Mouse (Mus musculus): ENCODE data around the gene Gm10778. TPM values are rescaled to one million over a fixed set of nuclear protein-coding genes. Genes with fewer than 3 reads are reported as not detected.
A peak's percentile ranks its signal among the peaks of the same experiment; 100 is the strongest.

Gm10778 gene
- polyA plus RNA-seq, 2 experiments: 0.67 to 0.97 TPM

DNA sequence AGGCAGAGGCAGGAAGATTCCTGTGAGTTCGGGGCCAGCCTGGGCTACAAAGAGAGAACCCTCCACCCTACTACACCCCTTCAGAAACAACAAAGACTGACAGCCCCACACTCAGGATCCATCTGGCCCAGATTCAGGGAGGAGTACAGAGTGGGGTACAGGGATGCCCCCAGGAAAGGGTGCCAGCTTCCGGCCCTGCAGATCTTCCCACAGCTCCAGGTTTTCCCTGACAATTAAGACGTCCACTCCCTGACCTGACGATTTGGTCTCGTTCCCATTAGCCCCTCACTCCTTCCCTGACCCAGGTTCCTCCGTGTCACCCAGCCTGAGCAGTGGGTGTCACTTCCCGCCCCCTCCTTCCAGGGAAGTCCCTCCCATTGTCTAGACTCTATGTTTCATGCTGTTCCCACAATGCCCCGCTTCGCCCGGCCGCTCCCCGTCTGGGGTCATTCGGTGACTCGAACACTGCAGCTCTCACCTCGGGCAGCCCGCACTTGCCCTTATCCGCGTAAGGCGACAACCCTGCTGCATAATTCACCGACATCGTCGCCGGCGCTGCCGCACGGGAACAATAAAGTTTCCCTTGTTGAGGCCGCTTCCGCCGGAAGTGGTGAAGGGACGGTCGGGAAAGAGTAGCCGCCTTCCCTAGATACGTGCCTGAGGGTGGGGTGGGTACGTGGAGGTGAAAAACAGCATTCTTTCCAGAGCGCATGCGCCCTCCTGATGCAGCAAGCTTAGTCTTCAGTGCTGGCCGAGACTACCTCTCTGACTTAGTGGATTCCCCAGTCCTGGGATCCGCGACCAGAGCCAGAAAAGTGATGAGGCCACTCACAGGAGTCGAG, 21.6 kb upstream of the Gm10778 start, which contains the start of gene Sirt6:
TSS of gene Sirt6 (minus strand) at position 804 of the 842 bp plus-strand sequence.
- H3K9me3 ChIP-seq (ENCODE audit: control insufficient read depth, low read length): no peaks in the 10 kb centered on the region
- H3K4me2 ChIP-seq (ENCODE audit: low read depth): peak within 1 kb of the TSS; percentile 93
- peak within 1 kb of the TSS; percentile 88 for H3K27ac ChIP-seq
- H3K4me1 ChIP-seq (replicated peaks; ENCODE audit: control insufficient read depth in 2 of 2, insufficient read depth in 2 of 2, low read length in 1 of 2): peaks cover 10 to 18% of the 10 kb centered on the region in 2 experiments
- H3K9ac ChIP-seq (replicated peaks): peak within 1 kb of the TSS; percentile 89
- DNase-seq (ENCODE audit: low read depth in 3 of 3, low spot score in 3 of 3): peak; percentile 89 to 90 (median 89)
- no peak for TF ChIP-seq CTCF (IDR thresholded peaks at IDR 0.05; ENCODE audit: low read depth)
- peak; percentile 69; the same call in 1 of the 2 replicates for TF ChIP-seq EP300 (IDR thresholded peaks at IDR 0.05; ENCODE audit: low read depth)
- ATAC-seq (ENCODE audit: insufficient read depth): peak; percentile 92
- WGBS (ENCODE audit: insufficient replicate concordance): 3% methylated on average over 40 of the region's 40 CpGs
- no peaks in the 10 kb centered on the region for H3K27me3 ChIP-seq (ENCODE audit: control insufficient read depth, insufficient read depth, low read length)
- peak within 1 kb of the TSS; percentile 70 to 90 for H3K4me3 ChIP-seq (ENCODE audit: insufficient read depth in 1 of 2, low read depth in 2 of 2, low read length in 2 of 2)
- no peaks in the 10 kb centered on the region for H3K36me3 ChIP-seq (replicated peaks; ENCODE audit: control insufficient read depth, insufficient read depth, low read depth)

DNA sequence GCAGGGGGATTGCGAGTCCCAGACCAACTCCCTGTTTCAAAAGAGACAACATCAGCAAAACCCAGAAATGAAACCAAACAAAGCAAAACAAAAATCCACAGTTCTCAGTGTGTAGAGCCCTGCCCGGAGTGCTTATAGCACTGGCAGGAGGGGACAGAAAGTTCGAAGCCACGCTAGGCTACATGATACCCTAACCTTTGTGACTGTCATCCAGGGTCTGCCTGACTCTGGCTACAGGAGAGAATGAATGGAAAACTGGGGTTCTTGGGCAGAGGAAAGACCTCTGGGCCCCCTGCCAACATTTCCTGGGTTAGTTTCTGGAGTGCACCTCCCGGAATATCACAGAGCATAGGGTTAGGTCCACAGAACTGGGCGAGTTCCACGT, 21.0 kb upstream of the Gm10778 start:
- H3K27me3 ChIP-seq (ENCODE audit: control insufficient read depth, insufficient read depth, low read length): no peaks in the 10 kb centered on the region
- H3K9me3 ChIP-seq (ENCODE audit: control insufficient read depth, low read length): no peaks in the 10 kb centered on the region
- H3K9ac ChIP-seq (replicated peaks): peak overlapping the region; percentile 89
- H3K27ac ChIP-seq: peak overlapping the region; percentile 88
- H3K36me3 ChIP-seq (replicated peaks; ENCODE audit: control insufficient read depth, insufficient read depth, low read depth): no peaks in the 10 kb centered on the region
- H3K4me2 ChIP-seq (ENCODE audit: low read depth): peak overlapping the region; percentile 93
- peak overlapping the region; percentile 70 to 90 for H3K4me3 ChIP-seq (ENCODE audit: insufficient read depth in 1 of 2, low read depth in 2 of 2, low read length in 2 of 2)
- ATAC-seq (ENCODE audit: insufficient read depth) (peak; percentile 26), DNase-seq (ENCODE audit: low read depth in 3 of 3, low spot score in 3 of 3) (no peak)
- peaks cover 10 to 18% of the 10 kb centered on the region in 2 experiments for H3K4me1 ChIP-seq (replicated peaks; ENCODE audit: control insufficient read depth in 2 of 2, insufficient read depth in 2 of 2, low read length in 1 of 2)
- 53% methylated on average over 7 of the region's 7 CpGs for WGBS (ENCODE audit: insufficient replicate concordance)
- TF ChIP-seq CTCF (IDR thresholded peaks at IDR 0.05; ENCODE audit: low read depth) (no peak), EP300 (IDR thresholded peaks at IDR 0.05; ENCODE audit: low read depth) (no peak)

DNA sequence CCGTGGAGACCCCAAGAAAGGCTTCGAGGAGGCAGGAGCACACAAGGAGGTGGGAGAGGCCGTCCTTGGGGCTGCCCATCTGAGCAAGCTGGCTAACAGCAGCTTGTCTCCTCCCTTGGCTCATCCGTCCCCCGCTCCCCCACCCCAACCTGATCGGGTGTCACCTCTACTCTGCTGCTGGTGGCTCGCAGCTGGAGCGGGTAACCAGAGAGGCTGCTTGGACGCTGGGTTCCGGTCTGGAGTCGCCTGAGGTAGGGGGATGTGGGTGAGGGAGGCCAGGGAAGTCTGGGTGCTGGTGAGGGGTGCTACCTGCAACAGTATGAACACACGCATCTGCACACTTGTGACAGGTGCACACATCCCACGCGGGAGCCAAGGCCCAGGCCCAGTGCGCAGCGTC, 20.5 kb upstream of the Gm10778 start, which contains the start of gene Ankrd24:
TSS of gene Ankrd24 (plus strand) at position 151 of the 400 bp plus-strand sequence.
- Histone ChIP-seq H3K9me3 (ENCODE audit: control insufficient read depth, low read length) (no peaks in the 10 kb centered on the region), H3K4me3 (ENCODE audit: insufficient read depth in 1 of 2, low read depth in 2 of 2, low read length in 2 of 2) (peak within 1 kb of the TSS; percentile 70 to 90), H3K4me2 (ENCODE audit: low read depth) (peak within 1 kb of the TSS; percentile 93), H3K27me3 (ENCODE audit: control insufficient read depth, insufficient read depth, low read length) (no peaks in the 10 kb centered on the region), H3K27ac (peak within 1 kb of the TSS; percentile 88), H3K4me1 (replicated peaks; ENCODE audit: control insufficient read depth in 2 of 2, insufficient read depth in 2 of 2, low read length in 1 of 2) (peaks cover 10 to 19% of the 10 kb centered on the region in 2 experiments), H3K9ac (replicated peaks) (peak within 1 kb of the TSS; percentile 89), H3K36me3 (replicated peaks; ENCODE audit: control insufficient read depth, insufficient read depth, low read depth) (no peaks in the 10 kb centered on the region)
- ATAC-seq (ENCODE audit: insufficient read depth): no peak
- TF ChIP-seq CTCF (IDR thresholded peaks at IDR 0.05; ENCODE audit: low read depth): no peak
- no peak for TF ChIP-seq EP300 (IDR thresholded peaks at IDR 0.05; ENCODE audit: low read depth)
- DNase-seq (ENCODE audit: low read depth in 3 of 3, low spot score in 3 of 3): no peak
- 82% methylated on average over 16 of the region's 16 CpGs for WGBS (ENCODE audit: insufficient replicate concordance)

DNA sequence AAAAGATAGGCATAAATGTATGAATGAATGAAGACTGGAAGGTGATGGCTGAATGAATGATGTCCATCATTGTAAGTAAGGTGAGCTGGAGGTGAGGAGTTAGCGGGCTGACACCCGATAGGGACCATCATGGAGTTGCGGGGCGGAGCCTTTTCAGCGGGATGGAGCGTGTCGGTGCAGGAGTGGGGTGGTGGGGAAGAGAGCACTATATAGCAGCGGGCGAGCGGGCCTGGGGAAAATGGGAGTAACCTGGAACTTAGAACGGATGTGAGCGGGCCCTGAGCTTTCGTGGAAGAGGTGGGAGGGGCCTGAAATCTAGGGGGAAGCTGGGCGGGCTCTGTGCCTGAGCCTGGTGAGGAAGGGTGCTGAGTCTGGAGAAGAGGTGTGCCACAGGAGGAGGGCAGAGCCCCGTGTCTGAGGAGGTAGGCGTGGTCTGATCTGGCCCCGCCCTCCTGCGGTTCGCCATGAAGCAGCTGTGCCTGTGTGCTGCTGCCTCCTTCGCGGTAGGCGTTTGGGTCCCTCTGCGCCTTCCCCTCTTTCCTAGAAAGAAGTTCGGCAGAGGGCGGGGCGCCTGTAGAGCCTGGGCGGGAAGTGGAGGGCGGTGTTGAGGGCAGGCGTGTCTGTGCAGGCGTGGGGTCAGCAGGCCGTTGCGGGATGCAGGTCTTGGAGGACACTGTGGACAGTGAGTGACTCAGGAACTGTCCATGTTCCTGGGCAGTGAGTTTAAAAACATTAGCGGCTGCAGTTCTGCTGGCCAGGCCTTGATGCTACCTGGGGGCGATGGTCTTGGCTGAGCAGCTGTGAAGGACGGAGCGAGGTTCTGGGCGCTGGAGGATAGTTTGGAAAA, 15.4 kb upstream of the Gm10778 start:
- TF ChIP-seq CTCF (IDR thresholded peaks at IDR 0.05; ENCODE audit: low read depth): 0 out of 2 replicates have a peak, but pooled peaks have one; percentile 9
- TF ChIP-seq EP300 (IDR thresholded peaks at IDR 0.05; ENCODE audit: low read depth): no peak
- Histone ChIP-seq H3K4me3 (ENCODE audit: insufficient read depth in 1 of 2, low read depth in 2 of 2, low read length in 2 of 2) (peak overlapping the region; percentile 20 to 55), H3K9ac (replicated peaks) (peak overlapping the region; percentile 58), H3K27me3 (ENCODE audit: control insufficient read depth, insufficient read depth, low read length) (no peaks in the 10 kb centered on the region; the same call in 1 of the 2 replicates), H3K27ac (0 out of 2 replicates have a peak overlapping the region, but pooled peaks have one; percentile 6), H3K4me1 (replicated peaks; ENCODE audit: control insufficient read depth in 2 of 2, insufficient read depth in 2 of 2, low read length in 1 of 2) (peaks cover 6 to 12% of the 10 kb centered on the region in 2 experiments), H3K9me3 (ENCODE audit: control insufficient read depth, low read length) (no peaks in the 10 kb centered on the region), H3K36me3 (replicated peaks; ENCODE audit: control insufficient read depth, insufficient read depth, low read depth) (no peaks in the 10 kb centered on the region), H3K4me2 (ENCODE audit: low read depth) (peak overlapping the region; percentile 85)
- peak; percentile 78 to 84 (median 82) for DNase-seq (ENCODE audit: low read depth in 3 of 3, low spot score in 3 of 3)
- WGBS (ENCODE audit: insufficient replicate concordance): 4% methylated on average over 37 of the region's 37 CpGs
- peak; percentile 96 for ATAC-seq (ENCODE audit: insufficient read depth)
